Mouse (Mus musculus): ENCODE measurements at regions not wholly inside any gene's neighbourhood (a gene's known extent, or its start where the extent isn't known, plus 50 kb on each side); places are given as distances from the start of the nearest gene placed in this dataset.

DNA sequence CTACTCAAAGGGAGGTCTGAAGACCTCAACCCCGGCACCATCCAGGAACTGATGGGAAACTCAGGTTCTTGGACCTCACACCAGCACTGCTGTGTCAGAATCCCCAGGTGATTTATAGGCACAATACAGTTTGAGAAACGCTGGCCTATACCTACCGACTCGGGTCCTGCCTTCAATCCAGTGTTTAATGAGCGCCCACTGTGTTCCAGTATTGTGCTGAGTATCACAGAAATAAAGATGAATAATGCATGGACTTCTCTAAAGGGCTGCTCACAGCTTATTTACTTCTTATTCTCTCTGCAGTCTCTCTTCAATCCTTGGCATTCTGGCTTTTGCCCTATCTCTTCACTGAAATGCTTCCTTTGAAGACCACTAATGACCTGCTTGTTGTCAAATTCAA lies 146.8 kb upstream of the 9630041A04Rik start:
- 75% methylated on average over 5 of the region's 5 CpGs for WGBS

DNA sequence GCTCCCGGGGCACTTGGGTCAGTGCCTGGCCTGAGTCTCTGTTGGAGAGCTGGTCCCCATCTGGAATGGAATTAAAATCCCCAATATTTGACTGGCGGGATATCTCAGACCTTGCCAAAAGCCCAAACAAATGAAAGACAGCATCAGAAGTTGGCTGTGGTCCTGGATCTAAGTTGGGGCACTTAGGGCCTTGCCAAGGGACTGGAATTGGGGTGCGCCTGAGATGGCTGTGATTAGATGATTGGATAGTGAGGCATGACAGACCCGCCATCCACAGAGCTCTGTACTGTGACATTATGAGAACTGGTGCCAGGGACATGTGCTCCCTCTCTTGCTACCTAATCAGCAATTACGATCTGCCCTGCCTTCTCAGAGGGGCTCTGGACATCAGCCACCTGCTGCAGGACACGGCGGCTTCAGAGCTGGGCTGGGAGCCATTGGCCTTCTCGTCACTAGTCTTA lies 151.0 kb upstream of the 9630041A04Rik start:
- H3K27me3 ChIP-seq, result no peaks in the 10 kb centered on the region
- H3K27ac ChIP-seq, result no peak overlapping the region
- ATAC-seq (replicated peaks; ENCODE audit: low FRiP score), result no peak
- H3K4me2 ChIP-seq, result no peak overlapping the region
- no peaks in the 10 kb centered on the region for H3K36me3 ChIP-seq
- H3K4me1 ChIP-seq, result no peaks in the 10 kb centered on the region
- no peaks in the 10 kb centered on the region for H3K9me3 ChIP-seq (replicated peaks)
- H3K9ac ChIP-seq, result no peak overlapping the region
- 77% methylated on average over 8 of the region's 8 CpGs for WGBS
- H3K4me3 ChIP-seq (replicated peaks), result no peak overlapping the region

More for the DNA sequence above, 146.8 kb upstream of the 9630041A04Rik start:
- no peak for ATAC-seq (replicated peaks; ENCODE audit: low FRiP score)
- Histone ChIP-seq H3K27ac (no peak overlapping the region), H3K4me3 (replicated peaks) (no peak overlapping the region), H3K27me3 (no peaks in the 10 kb centered on the region), H3K9ac (no peak overlapping the region), H3K4me1 (no peaks in the 10 kb centered on the region), H3K4me2 (no peak overlapping the region), H3K9me3 (replicated peaks) (no peaks in the 10 kb centered on the region), H3K36me3 (no peaks in the 10 kb centered on the region)

DNA sequence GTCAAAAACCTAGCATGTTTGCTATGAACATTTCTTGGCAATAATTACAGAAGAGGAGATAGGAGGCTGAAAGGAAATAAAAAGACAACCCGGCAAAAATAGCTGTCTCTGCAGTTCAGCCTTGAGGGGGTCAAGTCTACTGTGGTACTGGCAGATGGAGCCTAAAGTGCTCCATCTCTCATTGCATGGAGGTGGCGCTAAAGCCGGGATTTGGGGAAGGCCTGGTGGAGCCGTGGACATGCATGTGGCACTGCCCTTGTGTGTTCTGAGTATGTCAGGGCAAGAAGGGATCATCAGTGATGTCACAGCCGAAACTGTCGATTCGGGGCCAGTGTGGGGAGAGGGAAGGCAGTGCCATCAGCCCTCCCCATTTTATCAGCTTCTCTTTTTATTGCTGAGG lies 161.3 kb upstream of the 9630041A04Rik start:
- Histone ChIP-seq H3K4me1 (no peaks in the 10 kb centered on the region), H3K9me3 (replicated peaks) (no peaks in the 10 kb centered on the region), H3K27ac (no peak overlapping the region), H3K9ac (no peak overlapping the region), H3K4me2 (no peak overlapping the region), H3K36me3 (no peaks in the 10 kb centered on the region), H3K27me3 (no peaks in the 10 kb centered on the region), H3K4me3 (replicated peaks) (no peak overlapping the region)
- ATAC-seq (replicated peaks; ENCODE audit: low FRiP score), result no peak
- 77% methylated on average over 7 of the region's 7 CpGs for WGBS

DNA sequence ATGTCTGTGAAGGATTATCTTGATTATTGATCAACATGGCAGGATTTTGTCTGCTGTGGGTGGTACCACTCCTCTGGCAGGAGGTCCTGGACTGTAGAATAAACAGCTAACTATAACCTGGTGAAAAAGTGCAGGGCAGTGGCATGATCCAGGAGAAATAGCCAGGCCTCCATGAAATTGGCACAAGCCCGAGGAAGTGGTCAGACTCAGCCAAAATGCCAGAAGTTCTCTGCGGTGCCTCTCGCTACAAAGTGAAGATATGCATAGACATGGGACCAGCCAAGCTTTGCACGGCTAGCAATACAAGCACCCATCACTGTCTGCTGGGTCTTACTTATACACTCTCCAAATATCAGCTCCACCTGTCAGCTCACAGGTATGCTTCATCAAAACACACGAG lies 167.6 kb upstream of the 9630041A04Rik start:
- peaks cover 7% of the 10 kb centered on the region for H3K4me1 ChIP-seq
- WGBS, result 85% methylated on average over 5 of the region's 5 CpGs
- no peak for ATAC-seq (replicated peaks; ENCODE audit: low FRiP score)
- no peaks in the 10 kb centered on the region for H3K9me3 ChIP-seq (replicated peaks)
- no peak overlapping the region for H3K4me2 ChIP-seq
- H3K27me3 ChIP-seq, result peaks cover 35% of the 10 kb centered on the region
- no peak overlapping the region for H3K9ac ChIP-seq
- H3K4me3 ChIP-seq (replicated peaks), result no peak overlapping the region
- no peak overlapping the region for H3K27ac ChIP-seq
- H3K36me3 ChIP-seq, result no peaks in the 10 kb centered on the region

DNA sequence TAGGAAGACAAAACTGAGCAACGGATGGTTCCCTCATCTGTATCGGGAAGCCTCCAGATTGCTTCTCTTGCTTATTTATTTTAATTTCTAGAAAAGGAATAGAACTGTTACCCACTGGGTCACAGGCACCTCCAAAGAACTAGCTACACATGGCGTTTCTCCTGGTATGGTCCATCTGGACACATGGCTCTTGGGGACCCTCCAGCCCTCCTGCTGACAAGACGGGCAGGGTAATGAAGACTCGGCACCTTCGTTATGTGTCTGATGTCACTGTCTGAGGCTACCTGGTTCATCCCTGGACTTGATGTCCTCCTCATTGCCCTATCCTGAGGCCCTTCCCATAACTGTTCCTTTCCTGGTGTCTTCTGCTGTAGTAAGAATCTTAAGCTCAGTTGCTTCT lies 170.3 kb upstream of the 9630041A04Rik start:
- no peaks in the 10 kb centered on the region for H3K9me3 ChIP-seq (replicated peaks)
- H3K4me1 ChIP-seq, result peaks cover 7% of the 10 kb centered on the region
- WGBS, result 89% methylated on average over 6 of the region's 6 CpGs
- no peak overlapping the region for H3K27ac ChIP-seq
- no peak overlapping the region for H3K4me2 ChIP-seq
- H3K9ac ChIP-seq, result no peak overlapping the region
- ATAC-seq (replicated peaks; ENCODE audit: low FRiP score), result no peak
- H3K27me3 ChIP-seq, result peaks cover 35% of the 10 kb centered on the region
- H3K36me3 ChIP-seq, result no peaks in the 10 kb centered on the region
- H3K4me3 ChIP-seq (replicated peaks), result no peak overlapping the region

DNA sequence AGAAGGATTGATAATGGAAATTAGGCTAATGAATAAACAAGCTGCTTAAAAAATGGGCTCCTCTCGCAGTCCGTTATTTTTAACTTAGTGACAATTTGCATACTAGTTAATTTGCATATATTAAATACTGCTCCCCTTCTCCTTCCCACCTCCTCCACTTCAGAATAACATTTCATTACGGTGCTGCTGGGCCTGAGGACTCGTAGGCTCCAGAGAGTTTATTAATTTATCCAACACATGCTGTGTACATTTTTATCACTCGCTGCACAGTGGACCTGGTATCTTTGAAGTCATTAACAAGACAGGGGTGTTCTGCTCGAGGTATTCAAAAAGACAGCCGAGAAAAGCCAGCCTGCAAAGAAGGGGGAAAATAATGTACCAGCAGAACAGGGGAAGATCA lies 170.7 kb upstream of the 9630041A04Rik start:
- Histone ChIP-seq H3K36me3 (no peaks in the 10 kb centered on the region), H3K4me2 (no peak overlapping the region), H3K27me3 (peaks cover 35% of the 10 kb centered on the region), H3K27ac (no peak overlapping the region), H3K4me3 (replicated peaks) (no peak overlapping the region), H3K4me1 (peaks cover 7% of the 10 kb centered on the region), H3K9me3 (replicated peaks) (no peaks in the 10 kb centered on the region), H3K9ac (no peak overlapping the region)
- no peak for ATAC-seq (replicated peaks; ENCODE audit: low FRiP score)
- 72% methylated on average over 7 of the region's 7 CpGs for WGBS

DNA sequence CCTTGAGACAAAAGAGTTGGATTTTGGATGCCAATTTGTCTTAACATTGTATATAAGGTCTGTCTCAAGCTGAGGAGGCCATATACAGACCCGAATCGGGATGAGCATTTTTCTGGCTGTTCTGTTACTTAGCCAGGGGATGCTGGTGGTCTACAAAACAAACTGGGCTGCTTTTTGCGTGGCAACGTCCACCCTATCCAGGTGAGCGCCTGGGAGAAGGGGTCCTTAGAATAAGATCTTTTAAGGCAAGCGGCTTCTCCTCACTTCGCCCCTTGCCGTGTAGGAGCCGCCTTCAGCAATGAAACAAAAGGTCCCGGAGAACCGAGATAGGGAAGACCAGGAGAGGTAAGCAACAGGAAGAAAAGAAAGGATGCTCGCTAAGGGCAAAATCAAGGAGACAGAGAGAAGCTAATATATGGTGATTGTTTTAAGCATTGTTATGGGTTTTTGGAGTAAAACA lies 171.2 kb upstream of the 9630041A04Rik start:
- Histone ChIP-seq H3K4me3 (replicated peaks) (no peak overlapping the region), H3K27ac (no peak overlapping the region), H3K27me3 (peaks cover 35% of the 10 kb centered on the region), H3K4me2 (peak overlapping the region; percentile 34), H3K9me3 (replicated peaks) (no peaks in the 10 kb centered on the region), H3K9ac (no peak overlapping the region), H3K4me1 (peaks cover 7% of the 10 kb centered on the region), H3K36me3 (no peaks in the 10 kb centered on the region)
- WGBS, result 20% methylated on average over 12 of the region's 12 CpGs
- ATAC-seq (replicated peaks; ENCODE audit: low FRiP score), result no peak

DNA sequence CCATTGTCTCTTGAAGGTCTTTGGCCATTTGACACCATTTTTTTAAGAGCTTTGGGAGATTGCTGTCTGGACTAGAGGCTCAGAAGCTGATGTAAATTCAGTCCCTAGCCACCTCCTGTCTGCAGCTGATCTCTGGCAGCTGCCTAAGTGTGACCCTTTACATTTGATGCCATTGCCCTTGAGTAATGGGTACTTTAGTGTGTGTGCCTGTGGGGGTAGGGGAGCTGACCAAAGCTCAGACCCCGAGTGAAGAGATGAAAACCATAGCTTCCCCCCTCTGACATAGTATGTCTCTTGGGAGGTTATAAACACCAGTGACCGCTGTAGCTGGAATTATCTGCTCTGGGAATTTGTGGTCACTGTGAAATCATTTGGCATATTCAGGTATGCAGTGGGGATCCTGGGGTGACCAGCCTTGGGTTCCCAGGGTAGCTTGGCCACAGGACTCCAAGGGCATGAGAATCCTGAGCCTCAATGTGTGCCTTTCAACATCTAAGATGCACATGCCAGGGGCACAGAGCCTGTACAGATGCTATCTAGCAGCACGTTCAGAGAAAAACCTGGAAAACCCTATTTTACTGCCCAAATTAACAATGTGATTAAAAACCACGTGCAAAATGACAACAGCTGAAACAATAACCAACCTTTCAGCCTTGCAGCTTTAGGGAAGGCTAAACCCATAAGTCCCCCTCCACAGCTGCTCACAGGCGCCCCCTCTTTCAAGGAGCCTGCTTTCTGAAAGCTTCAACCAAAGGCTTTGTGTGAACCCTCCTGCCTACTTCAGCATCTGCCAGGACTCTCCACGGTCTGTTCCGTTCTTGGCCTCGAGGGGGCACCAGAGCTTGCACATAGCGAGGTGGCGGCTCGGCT lies 171.9 kb upstream of the 9630041A04Rik start:
- Histone ChIP-seq H3K4me2 (peak overlapping the region; percentile 34), H3K9ac (no peak overlapping the region), H3K27me3 (peaks cover 35% of the 10 kb centered on the region), H3K9me3 (replicated peaks) (no peaks in the 10 kb centered on the region), H3K36me3 (no peaks in the 10 kb centered on the region), H3K27ac (no peak overlapping the region), H3K4me3 (replicated peaks) (no peak overlapping the region), H3K4me1 (peaks cover 7% of the 10 kb centered on the region)
- 6% methylated on average over 11 of the region's 11 CpGs for WGBS
- ATAC-seq (replicated peaks; ENCODE audit: low FRiP score), result 0 out of 2 replicates have a peak, but pooled peaks have one; percentile 46

DNA sequence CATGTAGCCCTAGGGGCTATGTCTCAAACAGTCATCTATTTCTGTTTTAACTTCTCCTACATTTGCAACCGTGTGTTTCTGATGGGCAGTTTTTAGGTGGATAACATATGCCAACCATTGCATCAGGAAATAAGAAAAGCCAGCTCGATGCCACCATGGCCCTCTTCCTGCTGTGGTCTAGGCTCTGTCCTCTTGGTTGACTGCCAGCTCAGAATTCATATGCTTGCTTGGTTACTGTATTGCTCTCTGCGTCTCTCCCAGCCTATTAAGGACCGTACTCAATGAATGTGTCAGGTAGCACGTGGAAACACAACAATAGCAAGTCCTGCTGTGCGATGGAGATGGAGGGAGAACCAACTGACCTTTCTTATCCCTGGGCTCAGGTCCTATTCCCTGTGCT lies 174.4 kb upstream of the 9630041A04Rik start:
- Histone ChIP-seq H3K36me3 (no peaks in the 10 kb centered on the region), H3K27me3 (peaks cover 19% of the 10 kb centered on the region), H3K27ac (no peak overlapping the region), H3K4me3 (replicated peaks) (no peak overlapping the region), H3K9ac (no peak overlapping the region), H3K4me1 (peaks cover 7% of the 10 kb centered on the region), H3K4me2 (no peak overlapping the region), H3K9me3 (replicated peaks) (no peaks in the 10 kb centered on the region)
- ATAC-seq (replicated peaks; ENCODE audit: low FRiP score), result no peak
- WGBS, result 72% methylated on average over 6 of the region's 6 CpGs

DNA sequence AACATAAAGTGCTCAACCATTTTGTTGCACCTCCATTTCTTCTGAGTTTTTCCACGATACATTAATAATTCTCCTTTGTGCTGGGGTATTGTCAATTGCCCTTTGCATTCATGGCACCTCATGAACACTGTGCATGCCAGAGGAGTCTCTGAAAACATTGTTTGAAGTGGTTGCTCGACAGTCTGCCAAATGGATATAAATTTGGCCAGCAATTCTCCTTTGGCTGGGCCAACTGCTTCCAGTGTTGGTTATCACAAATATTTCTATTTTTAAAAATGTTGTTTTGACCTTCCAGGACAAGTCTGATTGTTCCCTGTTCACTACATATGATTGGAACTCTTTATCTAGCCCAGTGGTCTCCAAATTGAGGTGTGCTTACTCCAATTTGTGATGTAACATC lies 184.1 kb upstream of the 9630041A04Rik start:
- H3K9me3 ChIP-seq (replicated peaks), result no peaks in the 10 kb centered on the region
- no peak overlapping the region for H3K27ac ChIP-seq
- ATAC-seq (replicated peaks; ENCODE audit: low FRiP score), result no peak
- no peak overlapping the region for H3K9ac ChIP-seq
- no peaks in the 10 kb centered on the region for H3K27me3 ChIP-seq
- H3K36me3 ChIP-seq, result no peaks in the 10 kb centered on the region
- no peak overlapping the region for H3K4me3 ChIP-seq (replicated peaks)
- WGBS, result 84% methylated on average over 2 of the region's 2 CpGs
- 0 out of 2 replicates have a peak, but pooled peaks cover 3% of the 10 kb centered on the region for H3K4me1 ChIP-seq
- no peak overlapping the region for H3K4me2 ChIP-seq

DNA sequence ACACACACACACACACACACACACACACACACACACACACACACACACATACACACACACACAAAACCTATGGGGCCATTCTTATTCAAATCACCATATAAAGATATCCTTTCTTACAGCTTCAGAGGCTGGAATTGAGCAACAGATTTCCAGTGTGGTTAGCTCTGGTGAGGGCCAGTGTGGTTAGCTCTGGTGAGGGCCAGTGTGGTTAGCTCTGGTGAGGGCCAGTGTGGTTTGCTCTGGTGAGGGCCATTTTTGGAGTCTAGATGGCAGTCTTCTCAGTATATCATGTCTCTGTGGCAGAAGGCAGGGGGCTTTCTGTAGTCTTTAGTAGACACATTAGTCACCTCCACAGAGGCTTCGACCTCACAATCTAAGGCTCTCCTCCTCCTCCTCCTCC lies 191.5 kb upstream of the 9630041A04Rik start:
- Histone ChIP-seq H3K36me3 (no peaks in the 10 kb centered on the region), H3K9ac (no peak overlapping the region), H3K4me1 (no peaks in the 10 kb centered on the region), H3K27ac (no peak overlapping the region), H3K4me3 (replicated peaks) (no peak overlapping the region), H3K4me2 (no peak overlapping the region), H3K9me3 (replicated peaks) (no peaks in the 10 kb centered on the region), H3K27me3 (no peaks in the 10 kb centered on the region)
- 81% methylated on average over 1 of the region's 1 CpGs for WGBS
- ATAC-seq (replicated peaks; ENCODE audit: low FRiP score), result no peak

DNA sequence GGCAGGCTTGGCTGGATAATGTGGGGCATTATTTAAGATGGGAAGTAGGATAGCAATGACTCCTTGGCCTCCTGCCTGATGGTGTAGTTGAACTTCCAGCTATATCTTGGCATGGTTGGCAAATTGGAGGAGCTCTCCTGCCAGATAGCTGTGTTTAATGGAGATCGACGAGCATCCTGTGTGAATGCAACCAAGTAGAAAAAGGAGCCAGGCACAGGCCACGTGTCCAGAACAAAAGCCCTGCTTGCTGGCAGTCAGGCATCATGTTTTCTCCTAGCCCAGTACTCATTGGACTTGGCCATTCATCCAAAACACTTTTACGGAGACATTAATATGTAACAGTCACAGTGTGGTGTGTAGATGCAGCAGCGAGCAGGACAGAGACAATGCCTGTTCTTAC lies 211.8 kb upstream of the 9630041A04Rik start:
- no peaks in the 10 kb centered on the region; the same call in 1 of the 2 replicates for H3K9me3 ChIP-seq (replicated peaks)
- no peaks in the 10 kb centered on the region for H3K4me1 ChIP-seq
- no peak overlapping the region for H3K4me3 ChIP-seq (replicated peaks)
- ATAC-seq (replicated peaks; ENCODE audit: low FRiP score), result no peak
- H3K36me3 ChIP-seq, result no peaks in the 10 kb centered on the region
- no peak overlapping the region for H3K4me2 ChIP-seq
- 65% methylated on average over 5 of the region's 5 CpGs for WGBS
- H3K9ac ChIP-seq, result no peak overlapping the region
- no peaks in the 10 kb centered on the region for H3K27me3 ChIP-seq
- no peak overlapping the region for H3K27ac ChIP-seq

Data from kidney, embryonic 15.5 days (tissue).